Mouse (Mus musculus): ENCODE measurements around the gene Farsb. TPM values are rescaled to one million over a fixed set of nuclear protein-coding genes. Genes with fewer than 3 reads are reported as not detected.

The Farsb gene
- polyA plus RNA-seq (2014; fragmentation: Illumina TruSeq; extraction: RNeasy Lipid Tissue Mini Kit (QIAGEN cat#74804); ENCODE audit: low read depth, low replicate concordance), result 137 TPM

DNA sequence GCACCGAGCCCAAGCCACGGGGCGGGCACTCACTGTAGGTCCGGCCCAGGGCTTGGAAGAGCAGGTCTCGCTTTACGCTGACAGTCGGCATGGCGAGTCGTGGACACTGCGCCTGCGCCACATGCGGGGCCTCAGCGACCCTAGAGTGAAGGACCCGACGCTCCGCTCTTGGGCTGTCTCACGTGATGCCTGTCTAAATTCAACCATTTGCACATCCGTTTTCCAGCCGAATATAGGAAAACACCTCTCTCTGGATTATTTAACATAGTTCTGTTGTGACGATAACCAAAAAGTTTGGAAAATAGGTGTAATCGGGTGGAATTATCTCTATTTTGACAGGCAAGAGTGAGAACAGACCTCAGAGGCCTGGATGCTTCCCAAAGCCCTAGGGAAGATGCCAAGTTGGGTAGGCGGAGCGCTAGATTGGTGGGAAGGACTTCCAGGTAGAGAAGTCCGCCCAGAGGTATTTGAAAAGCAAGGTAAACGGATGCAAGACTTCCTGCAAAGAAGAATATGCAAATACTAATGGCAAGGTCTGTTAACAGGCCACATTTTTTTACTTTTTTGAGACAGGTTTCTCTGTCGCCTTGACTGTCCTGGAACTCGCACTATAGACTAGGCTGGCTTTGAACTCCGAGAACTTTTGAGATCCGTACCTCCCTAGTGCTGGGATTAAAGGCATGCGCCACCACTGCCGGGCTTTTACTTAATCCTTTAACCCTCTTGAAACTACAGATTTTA, at the start of gene Farsb:
TSS of gene Farsb (minus strand) at position 146 of the 741 bp plus-strand sequence.

DNA sequence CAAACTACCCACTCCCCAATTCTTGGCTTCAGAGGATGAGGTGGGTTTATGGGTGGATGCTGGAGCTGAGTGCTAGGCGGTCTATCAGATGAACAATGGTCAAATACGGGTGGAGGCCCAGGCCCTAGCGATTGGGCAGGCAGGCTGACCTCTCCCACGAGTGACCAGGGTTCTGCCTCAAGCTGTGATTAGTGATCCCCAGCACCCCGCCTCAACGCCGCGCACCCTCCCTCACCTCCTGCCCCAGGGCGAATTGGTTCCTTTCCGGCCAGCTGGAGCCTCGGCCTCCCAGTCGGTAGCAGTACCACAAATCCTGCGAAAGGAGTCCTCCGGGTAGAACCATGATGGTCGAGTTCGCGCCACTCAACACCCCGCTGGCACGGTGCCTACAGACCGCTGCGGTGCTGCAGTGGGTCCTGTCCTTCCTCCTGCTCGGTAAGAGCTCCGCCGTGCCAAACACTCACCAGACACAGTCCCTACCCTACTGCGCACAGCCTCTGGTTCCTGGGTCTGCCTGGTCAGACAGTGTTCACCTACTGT, 23.0 kb upstream of the Farsb start, which contains the start of gene BC035947:
TSS of gene BC035947 (minus strand) at position 538 of the 540 bp plus-strand sequence.

DNA sequence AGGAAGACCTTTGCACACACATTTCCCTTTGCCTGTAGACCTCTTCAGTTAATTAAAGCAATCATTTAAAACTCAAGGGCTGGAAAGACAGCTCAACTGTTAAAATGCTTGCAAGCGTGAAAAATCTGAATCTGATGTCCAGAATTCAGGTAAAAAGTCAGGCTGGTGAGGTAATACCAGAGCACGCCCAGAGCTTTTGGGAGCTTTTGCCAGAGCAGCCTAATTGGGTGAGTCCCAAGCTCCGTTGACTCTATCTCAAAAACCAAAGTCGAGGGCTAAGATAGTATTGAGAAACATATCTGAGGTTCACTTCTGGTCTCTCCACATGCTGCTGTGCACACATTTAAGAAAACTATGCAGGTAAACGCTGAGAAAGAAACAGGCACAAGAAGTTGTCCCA, 22.2 kb upstream of the Farsb start, which contains the start of gene Mogat1:
TSS of gene Mogat1 (plus strand) at position 130 of the 400 bp plus-strand sequence.

Other genes with a start within 250 kb of the Farsb start
- 9.7 TPM for gene Sgpp2, start 178.6 kb downstream of the Farsb start, polyA plus RNA-seq (2014; fragmentation: Illumina TruSeq; extraction: RNeasy Lipid Tissue Mini Kit (QIAGEN cat#74804); ENCODE audit: low read depth, low replicate concordance)
- gene Mogat1, start 22.1 kb upstream of the Farsb start, polyA plus RNA-seq (2014; fragmentation: Illumina TruSeq; extraction: RNeasy Lipid Tissue Mini Kit (QIAGEN cat#74804); ENCODE audit: low read depth, low replicate concordance), result 1.2 TPM
- 1.6 TPM for gene BC035947, start 23.3 kb upstream of the Farsb start, polyA plus RNA-seq (2014; fragmentation: Illumina TruSeq; extraction: RNeasy Lipid Tissue Mini Kit (QIAGEN cat#74804); ENCODE audit: low read depth, low replicate concordance)
- 124 TPM for gene Acsl3, start 168.9 kb upstream of the Farsb start, polyA plus RNA-seq (2014; fragmentation: Illumina TruSeq; extraction: RNeasy Lipid Tissue Mini Kit (QIAGEN cat#74804); ENCODE audit: low read depth, low replicate concordance)
- gene Utp14b, start 169.1 kb upstream of the Farsb start, polyA plus RNA-seq (2014; fragmentation: Illumina TruSeq; extraction: RNeasy Lipid Tissue Mini Kit (QIAGEN cat#74804); ENCODE audit: low read depth, low replicate concordance), result 23.9 TPM

Measured in testis, adult 10 weeks (tissue).